Mouse (Mus musculus) heart, embryonic 14.5 days (tissue): ENCODE results near the gene Kmt5a. TPM values are rescaled to one million over a fixed set of nuclear protein-coding genes. Genes with fewer than 3 reads are reported as not detected.

Experiments
- ATAC-seq: fragments of 200-750 bp; cut with Nextera tagmentation; 2 replicates; pipeline ENCODE4 v1.8.0; 2017; ENCODE audit warnings: low read depth, moderate TSS enrichment; ENCODE audit not compliant: insufficient number of reproducible peaks, insufficient read depth, low FRiP score
- H3K27ac ChIP-seq, 2 experiments: fragments of 200-500 bp in 1 of 2; fragments of 300-500 bp in 1 of 2; sonication (generic) in 1 of 2; replicated peaks in 1 of 2; 2 replicates each; pipeline ENCODE4 v1.5.1; 2012 to 2014; ENCODE audit warnings: low read depth in 2 of 2, low read length in 2 of 2, control low read depth in 1 of 2, mild to moderate bottlenecking in 1 of 2, mixed read lengths in 1 of 2; ENCODE audit not compliant: control insufficient read depth in 1 of 2, insufficient read depth in 1 of 2
- H3K27me3 ChIP-seq: fragments of 300-500 bp; sonication (generic); 2 replicates; pipeline ENCODE4 v1.6.1; 2014; ENCODE audit warnings: mild to moderate bottlenecking, low read length, control low read depth; ENCODE audit not compliant: control insufficient read depth, insufficient read depth
- H3K36me3 ChIP-seq: fragments of 300-500 bp; sonication (generic); 2 replicates; pipeline ENCODE4 v1.6.1; 2014; ENCODE audit warnings: mild to moderate bottlenecking, control low read depth, low read length, mixed read lengths; ENCODE audit not compliant: control insufficient read depth, insufficient read depth
- H3K4me1 ChIP-seq, 2 experiments: fragments of 200-500 bp in 1 of 2; fragments of 300-500 bp in 1 of 2; sonication (generic) in 1 of 2; 2 replicates each; pipeline ENCODE4 v1.6.1; 2012 to 2014; ENCODE audit warnings: low read length in 2 of 2, control low read depth in 1 of 2, mixed read lengths in 1 of 2; ENCODE audit not compliant: control insufficient read depth in 2 of 2, insufficient read depth in 2 of 2
- H3K4me2 ChIP-seq: fragments of 300-500 bp; sonication (generic); 2 replicates; pipeline ENCODE4 v1.6.1; 2014; ENCODE audit warnings: mild to moderate bottlenecking, low read length
- H3K4me3 ChIP-seq, 2 experiments: fragments of 200-500 bp in 1 of 2; fragments of 300-500 bp in 1 of 2; sonication (generic) in 1 of 2; 2 replicates each; pipeline ENCODE4 v1.5.1; 2012 to 2014; ENCODE audit warnings: low read length in 2 of 2, mild to moderate bottlenecking in 2 of 2, control low read depth in 1 of 2, low read depth in 1 of 2, moderate library complexity in 1 of 2; ENCODE audit not compliant: control insufficient read depth in 1 of 2, insufficient read depth in 1 of 2
- H3K9ac ChIP-seq: fragments of 300-500 bp; sonication (generic); 2 replicates; pipeline ENCODE4 v1.6.1; 2014; ENCODE audit warnings: mild to moderate bottlenecking, low read length
- H3K9me3 ChIP-seq: fragments of 300-500 bp; sonication (generic); 2 replicates; pipeline ENCODE4 v1.6.1; 2016; ENCODE audit warnings: low read length, control low read depth; ENCODE audit not compliant: control insufficient read depth
- WGBS: fragments of 180-500 bp; shearing (Covaris S2); extraction: QIAGEN DNeasy Blood & Tissue Kit; methylation state at CpG from one replicate; pipeline ENCODE4 v1.1.7; 2014; 5-methylcytosine and 5-hydroxymethylcytosine counted together
- polyA plus RNA-seq: library from polyadenylated mRNA; unstranded; fragments of >200 nt; fragmentation: Nextera tagmentation; extraction: Ambion mirVana; gene quantifications from 2 replicates; pipeline ENCODE4 v1.2.1, GENCODE M21; 2014

Kmt5a gene
- polyA plus RNA-seq, 1 experiment from 2014 or later, result 86.6 TPM

DNA sequence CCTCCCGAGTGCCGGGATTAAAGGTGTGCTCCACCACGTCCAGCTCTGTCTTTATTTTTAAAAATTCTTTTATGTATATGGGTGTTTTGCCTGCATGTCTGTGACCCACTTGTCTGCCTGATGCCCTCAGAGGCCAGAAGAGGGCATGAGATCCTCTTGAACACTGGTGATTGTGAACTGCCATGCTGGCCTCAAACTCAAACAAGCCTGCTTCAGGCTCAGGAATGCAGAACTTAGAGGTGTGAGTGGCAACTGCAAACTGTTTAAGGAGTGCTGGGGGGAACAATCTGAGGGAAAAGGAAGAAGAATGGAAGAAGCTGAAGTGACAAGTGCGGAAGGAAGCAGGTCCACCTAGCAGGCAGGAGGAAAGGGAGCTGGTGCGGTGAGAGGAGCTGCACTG lies 1.5 kb upstream of the Kmt5a start:
- no peak overlapping the region for H3K9ac ChIP-seq
- H3K4me2 ChIP-seq, result no peak overlapping the region
- no peaks in the 10 kb centered on the region for H3K36me3 ChIP-seq
- 88% methylated on average over 5 of the region's 5 CpGs for WGBS
- peak overlapping the region; percentile 6 to 93; a peak in 3 of 4 replicates for H3K27ac ChIP-seq
- H3K4me1 ChIP-seq, result peaks cover 2 to 9% of the 10 kb centered on the region in 2 experiments; a peak in 3 of 4 replicates
- ATAC-seq, result no peak
- no peak overlapping the region for H3K4me3 ChIP-seq
- H3K9me3 ChIP-seq, result no peaks in the 10 kb centered on the region
- no peaks in the 10 kb centered on the region for H3K27me3 ChIP-seq

DNA sequence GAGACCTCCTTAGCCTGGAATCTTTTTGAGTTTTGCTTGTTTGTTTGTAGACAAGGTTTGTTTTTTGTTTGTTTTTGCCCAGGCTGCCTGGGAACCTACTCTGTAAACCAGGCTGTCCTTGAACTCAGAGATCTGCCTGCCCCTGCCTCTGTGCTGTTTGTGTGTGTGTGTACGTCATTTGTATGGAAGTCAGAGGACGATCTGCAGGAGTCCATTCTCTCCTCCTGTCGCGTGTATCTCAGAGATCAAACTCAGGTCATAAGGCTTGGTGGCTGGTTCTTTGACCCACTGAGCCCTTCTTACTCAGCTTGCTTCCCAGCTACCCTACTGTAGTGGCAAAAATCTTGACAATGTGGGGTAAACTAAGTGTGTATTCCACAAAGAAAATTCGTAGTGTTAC lies 984 bp upstream of the Kmt5a start:
- 64% methylated on average over 5 of the region's 5 CpGs for WGBS

DNA sequence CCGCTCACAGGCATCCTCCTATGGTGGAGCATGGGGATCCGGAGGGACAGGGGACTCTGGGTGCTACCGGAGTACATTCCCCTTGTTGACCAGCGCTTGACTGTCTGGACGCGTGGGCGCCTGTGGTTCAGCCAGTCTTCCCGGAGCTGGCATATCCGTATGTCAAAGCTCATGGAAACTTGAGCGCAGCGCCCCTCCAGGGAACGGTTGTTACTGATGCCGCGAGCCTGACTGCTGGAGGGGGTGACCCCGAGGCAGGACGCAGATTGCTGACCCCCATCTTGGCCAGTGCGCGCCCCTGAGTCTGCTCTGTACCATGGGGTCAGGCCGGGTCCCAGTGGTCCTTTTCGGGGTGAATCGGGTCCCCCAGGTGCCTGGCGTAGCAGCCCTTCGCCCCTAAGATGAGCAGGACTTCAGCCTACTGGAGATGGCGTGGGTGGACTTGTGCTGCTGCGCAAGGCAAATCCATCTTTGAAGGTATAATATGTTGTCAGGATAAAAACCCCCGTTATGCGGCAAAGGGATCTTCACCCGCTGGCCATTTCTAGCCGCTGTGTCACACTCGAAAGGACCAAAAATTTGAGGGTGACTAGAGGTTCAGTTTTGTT lies 468 bp downstream of the Kmt5a start:
- peak; percentile 69 for ATAC-seq
- peak overlapping the region; percentile 71 to 73 for H3K4me3 ChIP-seq
- under 1% methylated on average over 30 of the region's 30 CpGs for WGBS
- H3K9me3 ChIP-seq, result no peaks in the 10 kb centered on the region
- H3K27me3 ChIP-seq, result no peaks in the 10 kb centered on the region
- H3K4me2 ChIP-seq, result peak overlapping the region; percentile 93
- no peaks in the 10 kb centered on the region for H3K36me3 ChIP-seq
- peaks cover 5 to 14% of the 10 kb centered on the region in 2 experiments; a peak in 3 of 4 replicates for H3K4me1 ChIP-seq
- H3K9ac ChIP-seq, result peak overlapping the region; percentile 86
- H3K27ac ChIP-seq, result peak overlapping the region; percentile 84 to 93

More for the DNA sequence above, 984 bp upstream of the Kmt5a start:
- Histone ChIP-seq H3K4me1 (peaks cover 2 to 9% of the 10 kb centered on the region in 2 experiments; a peak in 3 of 4 replicates), H3K36me3 (no peaks in the 10 kb centered on the region), H3K4me2 (peak overlapping the region; percentile 93), H3K27ac (peak overlapping the region; percentile 67 to 93; a peak in 3 of 4 replicates), H3K4me3 (peak overlapping the region in 1 of 2 experiments; percentile 73; a peak in 1 of 4 replicates), H3K9ac (no peak overlapping the region), H3K27me3 (no peaks in the 10 kb centered on the region), H3K9me3 (no peaks in the 10 kb centered on the region)
- ATAC-seq, result no peak

DNA sequence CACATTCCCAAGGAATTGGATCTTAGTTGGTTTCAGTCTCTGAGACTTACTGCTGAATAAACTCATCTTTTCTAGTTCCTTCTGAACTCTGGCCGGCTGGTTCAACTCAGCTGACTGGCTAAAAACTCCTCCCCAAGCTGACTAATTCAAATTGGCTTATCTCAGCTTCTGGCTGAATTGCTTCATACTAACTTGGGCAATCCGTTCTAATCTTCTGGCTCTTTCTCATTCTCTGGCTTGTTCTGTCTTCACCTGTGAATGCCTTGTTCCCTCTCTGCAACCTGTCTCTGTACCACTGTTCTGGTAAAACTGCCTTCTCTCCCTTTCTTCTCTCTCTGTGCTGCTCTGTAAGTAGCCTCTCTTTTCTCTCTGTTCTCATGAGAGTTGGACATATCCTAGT lies 2.9 kb downstream of the Kmt5a start:
- Histone ChIP-seq H3K9ac (no peak overlapping the region), H3K36me3 (peaks cover 9% of the 10 kb centered on the region), H3K4me3 (no peak overlapping the region), H3K4me1 (peaks cover 11 to 23% of the 10 kb centered on the region in 2 experiments), H3K4me2 (no peak overlapping the region), H3K9me3 (no peaks in the 10 kb centered on the region), H3K27me3 (no peaks in the 10 kb centered on the region), H3K27ac (no peak overlapping the region)
- no peak for ATAC-seq
- 71% methylated on average over 2 of the region's 2 CpGs for WGBS

DNA sequence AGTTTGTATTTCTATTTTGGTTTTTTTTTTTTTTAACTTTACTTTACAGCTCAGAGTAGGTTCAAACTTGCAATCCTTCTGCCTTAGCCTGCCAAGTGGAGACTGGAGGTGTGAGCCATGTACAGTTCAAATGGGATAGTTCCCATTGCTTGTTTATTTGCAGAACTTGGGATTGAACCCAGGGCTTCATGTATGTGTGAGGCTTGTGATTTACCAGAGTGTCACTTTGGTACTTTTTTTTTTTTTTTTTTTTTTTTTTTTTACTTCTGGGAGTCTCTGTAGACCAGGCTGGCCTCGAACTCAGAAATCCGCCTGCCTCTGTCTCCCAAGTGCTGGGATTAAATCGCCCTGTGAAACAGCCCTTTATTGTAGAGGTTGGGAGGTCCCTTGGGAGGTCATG lies 4.5 kb downstream of the Kmt5a start:
- H3K27me3 ChIP-seq, result no peaks in the 10 kb centered on the region
- no peak overlapping the region for H3K4me3 ChIP-seq
- H3K27ac ChIP-seq, result no peak overlapping the region
- H3K4me2 ChIP-seq, result peak overlapping the region; percentile 89
- peaks cover 11 to 32% of the 10 kb centered on the region in 2 experiments for H3K4me1 ChIP-seq
- 72% methylated on average over 3 of the region's 3 CpGs for WGBS
- peaks cover 24% of the 10 kb centered on the region for H3K36me3 ChIP-seq
- no peaks in the 10 kb centered on the region for H3K9me3 ChIP-seq
- H3K9ac ChIP-seq, result no peak overlapping the region
- ATAC-seq, result no peak

DNA sequence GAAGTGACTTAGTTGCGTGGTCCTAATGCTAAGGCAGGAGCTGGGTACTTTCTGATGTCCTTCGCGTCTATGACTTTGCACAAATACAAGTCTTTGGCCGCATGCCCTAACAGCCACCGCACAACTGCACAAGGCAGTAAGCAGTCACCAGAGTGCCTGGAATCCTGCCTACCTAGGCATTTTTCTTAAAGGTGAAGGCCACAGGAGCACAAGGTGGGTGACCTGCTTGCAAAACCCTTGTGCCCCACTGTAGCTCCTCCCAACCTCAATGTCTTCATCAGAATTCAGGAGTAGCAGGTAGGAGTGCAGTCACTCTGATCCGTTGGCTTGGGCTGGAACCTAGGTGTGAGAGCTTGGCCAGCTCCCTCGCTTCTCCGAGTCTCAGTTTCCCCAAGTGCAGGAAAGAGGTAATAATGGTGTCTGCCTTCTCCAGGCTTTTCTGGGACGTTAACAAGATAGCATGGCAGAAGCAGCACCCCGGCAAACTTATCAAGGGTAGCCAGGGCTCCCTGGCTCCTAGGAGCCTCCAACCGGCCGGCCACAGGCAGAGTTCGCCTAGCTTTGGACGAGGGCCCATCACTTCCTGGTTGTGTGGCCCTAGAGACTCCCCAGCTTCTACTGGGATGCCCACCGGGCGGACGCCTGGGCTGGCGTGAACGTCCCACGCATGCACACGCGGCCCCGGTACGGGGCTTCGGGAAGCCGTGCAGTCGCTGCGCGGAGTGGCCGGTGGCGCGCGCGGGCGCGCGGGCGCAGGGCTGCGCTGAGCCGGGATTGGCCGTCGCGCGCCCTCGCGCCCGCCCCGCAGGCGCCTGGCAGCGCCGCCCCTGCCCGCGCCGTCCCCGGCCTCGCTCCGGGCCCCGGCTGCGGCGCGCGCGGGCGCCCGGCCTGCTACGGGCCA lies 5.2 kb downstream of the Kmt5a start:
- peak; percentile 84 for ATAC-seq
- H3K4me1 ChIP-seq, result peaks cover 10 to 37% of the 10 kb centered on the region in 2 experiments
- H3K4me2 ChIP-seq, result peak overlapping the region; percentile 89
- H3K9me3 ChIP-seq, result no peaks in the 10 kb centered on the region
- WGBS, result 4% methylated on average over 39 of the region's 66 CpGs
- no peaks in the 10 kb centered on the region for H3K27me3 ChIP-seq
- H3K27ac ChIP-seq, result peak overlapping the region; percentile 78 to 91
- H3K36me3 ChIP-seq, result peaks cover 31% of the 10 kb centered on the region
- H3K4me3 ChIP-seq, result peak overlapping the region; percentile 83 to 93
- H3K9ac ChIP-seq, result peak overlapping the region; percentile 94

DNA sequence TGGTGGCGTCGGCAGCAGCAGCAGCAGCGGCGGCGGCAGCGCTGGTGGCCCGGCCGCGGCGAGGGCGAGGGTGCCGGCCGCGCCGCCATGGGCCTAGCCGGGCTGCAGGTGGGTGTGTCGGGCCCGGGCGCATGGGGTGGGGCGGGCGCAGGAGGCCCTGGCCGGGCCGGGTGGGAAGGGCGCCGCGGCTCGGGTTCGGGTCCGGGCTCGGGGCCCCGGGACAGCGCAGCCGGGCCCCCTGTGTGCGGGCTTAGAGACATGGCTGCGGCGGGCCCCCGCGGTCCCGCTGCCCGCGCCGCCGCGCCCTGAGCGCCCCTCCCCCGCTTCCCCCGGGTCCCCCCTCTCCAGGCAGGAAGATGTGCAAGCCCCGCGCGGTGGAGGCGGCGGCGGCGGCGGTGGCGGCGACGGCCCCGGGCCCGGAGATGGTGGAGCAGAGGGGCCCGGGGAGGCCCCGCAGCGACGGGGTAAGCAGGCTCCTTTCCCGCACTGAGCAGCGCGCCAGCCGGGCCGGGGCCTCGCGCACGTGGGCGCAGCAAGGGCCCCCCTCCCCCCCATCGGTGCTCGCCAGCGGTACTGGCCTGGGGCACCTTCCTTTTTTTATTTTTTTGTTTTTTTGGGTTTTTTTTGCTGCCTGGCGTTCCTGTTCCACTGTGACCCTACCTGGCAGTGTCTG lies 6.0 kb downstream of the Kmt5a start:
- Histone ChIP-seq H3K4me3 (peak overlapping the region; percentile 83 to 93), H3K27me3 (no peaks in the 10 kb centered on the region), H3K4me2 (peak overlapping the region; percentile 89), H3K4me1 (peaks cover 13 to 34% of the 10 kb centered on the region in 2 experiments), H3K9ac (peak overlapping the region; percentile 94), H3K9me3 (no peaks in the 10 kb centered on the region), H3K27ac (peak overlapping the region; percentile 87 to 91), H3K36me3 (peaks cover 39% of the 10 kb centered on the region)
- WGBS, result 0% methylated on average over 50 of the region's 77 CpGs
- peak; percentile 49 for ATAC-seq
